Mouse (Mus musculus) C2C12 (cell line): ENCODE data around the gene Otor. TPM values are rescaled to one million over a fixed set of nuclear protein-coding genes. Genes with fewer than 3 reads are reported as not detected.

ENCODE experiments used
- H3K27me3 ChIP-seq: one replicate; pipeline ENCODE4 v1.6.1; 2011; ENCODE audit not compliant: control insufficient read depth, insufficient read depth, insufficient read length
- H3K36me3 ChIP-seq: one replicate; pipeline ENCODE4 v1.6.1; 2011; ENCODE audit not compliant: control insufficient read depth, insufficient read depth
- H3K4me3 ChIP-seq: one replicate; pipeline ENCODE4 v1.5.1; 2011; ENCODE audit warnings: mild to moderate bottlenecking, control low read depth; ENCODE audit not compliant: poor library complexity, insufficient read depth, severe bottlenecking
- H3K79me2 ChIP-seq: one replicate; pipeline ENCODE4 v1.6.1; 2011; ENCODE audit not compliant: control insufficient read depth, insufficient read depth
- H3K79me3 ChIP-seq: one replicate; pipeline ENCODE4 v1.6.1; 2011; ENCODE audit warnings: low read depth, control low read depth
- H3ac ChIP-seq: one replicate; pipeline ENCODE3; 2011; ENCODE audit warnings: low read depth; ENCODE audit not compliant: control insufficient read depth, insufficient read length
- CEBPB ChIP-seq: IDR thresholded peaks from one replicate; pipeline ENCODE4 v1.6.1; 2011; ENCODE audit warnings: low read depth, mild to moderate bottlenecking, control low read depth, moderate library complexity
- CTCF ChIP-seq: IDR thresholded peaks from one replicate; pipeline ENCODE4 v1.5.1; 2011; ENCODE audit not compliant: control insufficient read depth, insufficient read depth, insufficient read length
- FOSL1 ChIP-seq: IDR thresholded peaks from one replicate; pipeline ENCODE4 v1.8.0; 2011; ENCODE audit warnings: mild to moderate bottlenecking, low read length; ENCODE audit not compliant: poor library complexity, insufficient read depth, severe bottlenecking
- MAX ChIP-seq: IDR thresholded peaks from one replicate; pipeline ENCODE4 v1.6.1; 2011; ENCODE audit warnings: mild to moderate bottlenecking, control low read depth
- MYOD1 ChIP-seq: IDR thresholded peaks from one replicate; pipeline ENCODE4 v1.6.1; 2011; ENCODE audit warnings: low read depth; ENCODE audit not compliant: control insufficient read depth, insufficient read length
- MYOG ChIP-seq: IDR thresholded peaks from one replicate; pipeline ENCODE4 v1.6.1; 2011; ENCODE audit not compliant: control insufficient read depth, insufficient read length; ENCODE audit errors: extremely low read depth
- USF1 ChIP-seq: IDR thresholded peaks from one replicate; pipeline ENCODE4 v1.6.1; 2011; ENCODE audit warnings: low read depth, mild to moderate bottlenecking, control low read depth, moderate library complexity
- polyA plus RNA-seq: library from polyadenylated mRNA; unstranded; fragments of >200 nt; fragmentation: generic; extraction: Trizol; gene quantifications from one replicate; pipeline ENCODE4 v1.2.1, GENCODE M21; 2012; ENCODE audit warnings: missing spikeins

The Otor gene
- polyA plus RNA-seq, 1 experiment = not detected

DNA sequence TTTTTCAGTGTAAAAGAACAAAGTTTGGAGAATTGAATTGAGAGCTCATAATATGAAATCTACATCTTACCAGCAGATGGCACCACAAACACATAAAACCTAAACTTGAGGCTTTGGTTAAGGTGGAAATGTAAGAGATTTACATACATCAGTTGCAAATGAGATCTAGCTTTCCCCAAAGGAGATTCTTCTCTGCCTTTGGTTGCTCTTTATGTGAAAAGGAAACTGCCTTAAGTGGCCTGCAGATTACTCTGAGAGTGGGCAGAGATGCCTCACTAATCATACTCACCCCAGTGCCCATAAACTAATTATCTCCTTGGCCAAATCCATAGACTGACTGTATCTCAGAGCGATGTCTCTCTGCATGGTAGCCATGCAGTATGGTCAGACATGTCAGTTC, 35.6 kb downstream of the Otor start:
- TF ChIP-seq FOSL1 (no peak), MAX (no peak)
- H3K4me3 ChIP-seq = no peak overlapping the region
- no peaks in the 10 kb centered on the region for H3K79me3 ChIP-seq
- H3K27me3 ChIP-seq = no peaks in the 10 kb centered on the region
- no peak overlapping the region for H3ac ChIP-seq
- H3K79me2 ChIP-seq = no peaks in the 10 kb centered on the region
- no peaks in the 10 kb centered on the region for H3K36me3 ChIP-seq

DNA sequence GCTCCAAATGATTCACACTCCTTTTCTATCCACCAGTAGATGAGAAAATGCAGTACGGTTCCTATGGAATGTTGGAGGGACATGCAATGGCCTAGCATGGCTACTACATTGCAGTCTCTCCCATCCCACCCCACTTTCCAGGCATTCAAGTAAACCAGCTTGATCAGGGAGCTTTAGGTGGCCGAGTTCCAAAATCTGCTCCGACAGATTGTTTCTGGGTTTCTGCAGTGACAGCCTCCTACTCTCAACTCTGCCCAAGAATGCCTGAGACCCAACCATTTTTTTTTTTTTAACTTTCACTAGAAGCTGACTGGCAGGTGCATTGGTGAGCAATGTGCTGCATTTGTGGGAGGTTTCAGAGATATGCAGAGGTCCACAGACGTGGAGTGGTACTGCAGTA, 36.4 kb downstream of the Otor start:
- H3K27me3 ChIP-seq = no peaks in the 10 kb centered on the region
- no peaks in the 10 kb centered on the region for H3K79me3 ChIP-seq
- no peaks in the 10 kb centered on the region for H3K79me2 ChIP-seq
- H3K36me3 ChIP-seq = no peaks in the 10 kb centered on the region
- H3ac ChIP-seq = no peak overlapping the region
- TF ChIP-seq CEBPB (no peak), USF1 (no peak), CTCF (no peak), MYOD1 (no peak), MAX (no peak), FOSL1 (no peak), MYOG (no peak)
- H3K4me3 ChIP-seq = no peak overlapping the region

GRCm38 (mm10) chr2:143117453-143117852, 39.2 kb downstream of the Otor start:
- no peaks in the 10 kb centered on the region for H3K36me3 ChIP-seq
- H3K79me3 ChIP-seq = no peaks in the 10 kb centered on the region
- no peaks in the 10 kb centered on the region for H3K27me3 ChIP-seq
- H3K79me2 ChIP-seq = no peaks in the 10 kb centered on the region
- TF ChIP-seq MAX = no peak
- TF ChIP-seq MYOG = no peak
- TF ChIP-seq CTCF = no peak
- TF ChIP-seq FOSL1 = no peak
- no peak for TF ChIP-seq CEBPB
- no peak for TF ChIP-seq MYOD1
- TF ChIP-seq USF1 = no peak
- H3ac ChIP-seq = no peak overlapping the region
- no peak overlapping the region for H3K4me3 ChIP-seq

GRCm38 (mm10) chr2:143118221-143118620, 39.9 kb downstream of the Otor start:
- Histone ChIP-seq H3ac (no peak overlapping the region), H3K27me3 (no peaks in the 10 kb centered on the region), H3K4me3 (no peak overlapping the region), H3K79me2 (no peaks in the 10 kb centered on the region), H3K79me3 (no peaks in the 10 kb centered on the region), H3K36me3 (no peaks in the 10 kb centered on the region)
- no peak for TF ChIP-seq MYOD1
- TF ChIP-seq FOSL1 = no peak
- TF ChIP-seq USF1 = no peak
- TF ChIP-seq CEBPB = no peak
- TF ChIP-seq MYOG = no peak
- TF ChIP-seq CTCF = no peak

DNA sequence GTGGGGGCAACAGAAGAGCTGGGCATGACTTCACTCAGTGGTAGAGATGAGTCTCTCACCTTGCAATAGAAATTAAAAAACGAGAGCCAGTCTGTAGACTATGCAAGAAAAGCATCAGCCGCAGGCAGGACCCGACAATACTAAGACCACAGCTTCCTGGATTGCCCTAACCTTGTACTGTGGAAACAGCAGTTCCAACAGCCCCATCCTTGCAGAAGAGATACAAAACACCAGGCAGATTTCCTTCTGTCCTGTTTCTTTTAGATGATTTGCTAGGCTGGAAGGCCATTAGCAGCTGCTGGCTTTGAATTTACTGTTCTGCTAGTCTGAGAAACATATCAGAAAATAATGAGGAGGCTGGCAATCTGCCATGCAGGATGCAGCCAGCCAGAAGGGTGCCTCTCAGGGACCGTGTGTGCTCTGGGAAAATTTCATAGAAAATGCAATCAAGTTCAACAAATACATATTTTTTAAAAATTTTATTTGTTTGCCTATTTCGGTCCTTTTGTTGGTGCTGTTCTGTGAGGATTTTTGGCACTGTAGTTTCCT, 52.9 kb downstream of the Otor start:
- TF ChIP-seq MAX (no peak), MYOG (no peak), FOSL1 (no peak), CTCF (no peak), USF1 (no peak), CEBPB (no peak), MYOD1 (no peak)
- H3K36me3 ChIP-seq = no peaks in the 10 kb centered on the region
- no peaks in the 10 kb centered on the region for H3K79me3 ChIP-seq
- H3K79me2 ChIP-seq = no peaks in the 10 kb centered on the region
- H3K4me3 ChIP-seq = no peak overlapping the region
- H3K27me3 ChIP-seq = no peaks in the 10 kb centered on the region
- H3ac ChIP-seq = no peak overlapping the region

Other genes starting within 250 kb of the Otor start
- 2.2 TPM for gene Kif16b, start 176.9 kb upstream of the Otor start, polyA plus RNA-seq
- gene Snrpb2, start 15.4 kb upstream of the Otor start, polyA plus RNA-seq = 35.9 TPM